Mouse (Mus musculus): Measurements from ENCODE around the gene Ctsll3.

DNA sequence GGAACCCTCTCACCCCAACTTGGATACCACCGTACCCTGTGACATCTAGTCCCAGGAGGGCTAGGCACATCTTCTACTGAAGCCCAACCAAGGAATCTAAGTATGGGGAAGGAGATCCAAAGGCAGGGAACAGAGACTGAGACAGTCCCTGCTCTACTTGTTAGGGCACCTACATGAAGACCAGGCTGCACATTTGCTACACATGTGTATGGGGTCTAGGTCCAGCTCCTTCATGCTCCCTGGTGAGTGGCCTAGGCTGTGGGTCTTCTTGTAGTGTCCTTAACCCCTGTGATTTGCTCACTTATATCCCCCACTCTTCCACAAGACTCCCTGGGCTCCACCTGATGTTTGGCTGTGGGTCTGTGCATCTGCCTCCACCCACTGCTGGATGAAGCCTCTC is 13.2 kb downstream of the Ctsll3 start:
- TF ChIP-seq CTCF (IDR thresholded peaks at IDR 0.05; ENCODE audit: borderline replicate concordance, extremely low read depth, insufficient read depth, insufficient read length) (no peak), POLR2A (IDR thresholded peaks at IDR 0.05; ENCODE audit: borderline replicate concordance, extremely low read depth, insufficient read depth, insufficient read length, poor library complexity, severe bottlenecking) (no peak)
